Mouse (Mus musculus): ENCODE results near the gene Anapc7. TPM values are rescaled to one million over a fixed set of nuclear protein-coding genes. Genes with fewer than 3 reads are reported as not detected.
"Not testable (repeated sequence)": the region's sequence is repeated elsewhere in the genome, so short reads cannot be mapped to it uniquely, and the experiment has no call there.

The Anapc7 gene
- polyA plus RNA-seq, 1 experiment from 2014 or later: 30.2 TPM

- Histone ChIP-seq H3K4me2 (no peak overlapping the region), H3K9me3 (replicated peaks) (no peaks in the 10 kb centered on the region), H3K4me1 (replicated peaks) (peaks cover 31% of the 10 kb centered on the region), H3K27ac (no peak overlapping the region), H3K27me3 (no peaks in the 10 kb centered on the region), H3K36me3 (peaks cover 83% of the 10 kb centered on the region), H3K9ac (no peak overlapping the region), H3K4me3 (no peak overlapping the region)
- no peak for ATAC-seq (replicated peaks; ENCODE audit: insufficient number of reproducible peaks, insufficient read depth, low FRiP score, low read depth)
- 64% methylated on average over 2 of the region's 2 CpGs for WGBS
These were observed 57.6 kb downstream of the Anapc7 start for GRCm38 (mm10) chr5:122479131-122479530.

- H3K27ac ChIP-seq: peak overlapping the region; percentile 21
- peaks cover 88% of the 10 kb centered on the region for H3K36me3 ChIP-seq
- peak; percentile 60; the same call in 1 of the 2 replicates for ATAC-seq (replicated peaks; ENCODE audit: insufficient number of reproducible peaks, insufficient read depth, low FRiP score, low read depth)
- no peak overlapping the region for H3K4me2 ChIP-seq
- peaks cover 19% of the 10 kb centered on the region for H3K4me1 ChIP-seq (replicated peaks)
- no peaks in the 10 kb centered on the region for H3K27me3 ChIP-seq
- WGBS: 61% methylated on average over 5 of the region's 5 CpGs
- H3K9ac ChIP-seq: no peak overlapping the region
- H3K9me3 ChIP-seq (replicated peaks): no peaks in the 10 kb centered on the region
- H3K4me3 ChIP-seq: no peak overlapping the region
These were observed 60.4 kb downstream of the Anapc7 start for GRCm38 (mm10) chr5:122481844-122482243.

- Histone ChIP-seq H3K36me3 (peaks cover 87% of the 10 kb centered on the region), H3K27me3 (no peaks in the 10 kb centered on the region), H3K4me2 (no peak overlapping the region), H3K9me3 (replicated peaks) (no peaks in the 10 kb centered on the region), H3K9ac (no peak overlapping the region), H3K27ac (peak overlapping the region; percentile 11; the same call in 1 of the 2 replicates), H3K4me3 (no peak overlapping the region), H3K4me1 (replicated peaks) (peaks cover 21% of the 10 kb centered on the region)
- 57% methylated on average over 6 of the region's 6 CpGs for WGBS
- ATAC-seq (replicated peaks; ENCODE audit: insufficient number of reproducible peaks, insufficient read depth, low FRiP score, low read depth): no peak
These were observed 61.4 kb downstream of the Anapc7 start for GRCm38 (mm10) chr5:122482733-122483391.

- Histone ChIP-seq H3K36me3 (peaks cover 95% of the 10 kb centered on the region), H3K4me1 (replicated peaks) (peaks cover 13% of the 10 kb centered on the region)
- not testable (repeated sequence) for ATAC-seq (replicated peaks; ENCODE audit: insufficient number of reproducible peaks, insufficient read depth, low FRiP score, low read depth); H3K9me3 ChIP-seq (replicated peaks); H3K9ac ChIP-seq; H3K4me3 ChIP-seq; H3K27ac ChIP-seq; H3K4me2 ChIP-seq; H3K27me3 ChIP-seq
- WGBS: 75% methylated on average over 5 of the region's 5 CpGs
These were observed 64.8 kb downstream of the Anapc7 start for GRCm38 (mm10) chr5:122486243-122486642.

- Histone ChIP-seq H3K9me3 (replicated peaks) (no peaks in the 10 kb centered on the region), H3K4me1 (replicated peaks) (peaks cover 8% of the 10 kb centered on the region), H3K27ac (no peak overlapping the region), H3K4me3 (no peak overlapping the region), H3K36me3 (peaks cover 95% of the 10 kb centered on the region), H3K9ac (no peak overlapping the region), H3K27me3 (no peaks in the 10 kb centered on the region), H3K4me2 (no peak overlapping the region)
- 69% methylated on average over 6 of the region's 6 CpGs for WGBS
- no peak for ATAC-seq (replicated peaks; ENCODE audit: insufficient number of reproducible peaks, insufficient read depth, low FRiP score, low read depth)
These were observed 66.3 kb downstream of the Anapc7 start for GRCm38 (mm10) chr5:122487825-122488224.

- peaks cover 91% of the 10 kb centered on the region for H3K36me3 ChIP-seq
- H3K4me1 ChIP-seq (replicated peaks): peaks cover 18% of the 10 kb centered on the region
- 93% methylated on average over 2 of the region's 2 CpGs for WGBS
- no peak overlapping the region for H3K27ac ChIP-seq
- no peak overlapping the region for H3K4me3 ChIP-seq
- H3K4me2 ChIP-seq: no peak overlapping the region
- H3K9ac ChIP-seq: no peak overlapping the region
- H3K9me3 ChIP-seq (replicated peaks): no peaks in the 10 kb centered on the region
- ATAC-seq (replicated peaks; ENCODE audit: insufficient number of reproducible peaks, insufficient read depth, low FRiP score, low read depth): no peak
- H3K27me3 ChIP-seq: no peaks in the 10 kb centered on the region
These were observed 68.7 kb downstream of the Anapc7 start for GRCm38 (mm10) chr5:122490148-122490547.

- Histone ChIP-seq H3K9ac (no peak overlapping the region), H3K27ac (no peak overlapping the region), H3K4me2 (no peak overlapping the region), H3K9me3 (replicated peaks) (no peaks in the 10 kb centered on the region), H3K4me1 (replicated peaks) (peaks cover 21% of the 10 kb centered on the region), H3K27me3 (no peaks in the 10 kb centered on the region), H3K4me3 (no peak overlapping the region), H3K36me3 (peaks cover 90% of the 10 kb centered on the region)
- ATAC-seq (replicated peaks; ENCODE audit: insufficient number of reproducible peaks, insufficient read depth, low FRiP score, low read depth): no peak
- WGBS: 78% methylated on average over 10 of the region's 10 CpGs
These were observed 69.9 kb downstream of the Anapc7 start for GRCm38 (mm10) chr5:122491385-122491784.

GRCm38 (mm10) chr5:122493035-122493434 is 71.5 kb downstream of the Anapc7 start:
- Histone ChIP-seq H3K9me3 (replicated peaks) (no peaks in the 10 kb centered on the region), H3K4me3 (no peak overlapping the region), H3K4me2 (0 out of 2 replicates have a peak overlapping the region, but pooled peaks have one; percentile 18), H3K36me3 (peaks cover 83% of the 10 kb centered on the region), H3K27ac (no peak overlapping the region), H3K9ac (no peak overlapping the region), H3K4me1 (replicated peaks) (peaks cover 27% of the 10 kb centered on the region), H3K27me3 (no peaks in the 10 kb centered on the region)
- ATAC-seq (replicated peaks; ENCODE audit: insufficient number of reproducible peaks, insufficient read depth, low FRiP score, low read depth): no peak
- 72% methylated on average over 2 of the region's 2 CpGs for WGBS

- 0 out of 2 replicates have a peak overlapping the region, but pooled peaks have one; percentile 2 for H3K4me3 ChIP-seq
- H3K36me3 ChIP-seq: peaks cover 69% of the 10 kb centered on the region
- 25% methylated on average over 1 of the region's 1 CpGs for WGBS
- peaks cover 29% of the 10 kb centered on the region for H3K4me1 ChIP-seq (replicated peaks)
- no peaks in the 10 kb centered on the region for H3K9me3 ChIP-seq (replicated peaks)
- no peak for ATAC-seq (replicated peaks; ENCODE audit: insufficient number of reproducible peaks, insufficient read depth, low FRiP score, low read depth)
- H3K27ac ChIP-seq: peak overlapping the region; percentile 40
- H3K4me2 ChIP-seq: peak overlapping the region; percentile 55
- no peak overlapping the region for H3K9ac ChIP-seq
- H3K27me3 ChIP-seq: no peaks in the 10 kb centered on the region
These were observed 73.0 kb downstream of the Anapc7 start for GRCm38 (mm10) chr5:122494449-122494848.

Other genes starting within 250 kb of the Anapc7 start
- 2.6 and 4.1 TPM in 2 replicates for gene Hvcn1, start 214.9 kb upstream of the Anapc7 start, polyA plus RNA-seq (2015; fragmentation: Nextera tagmentation; extraction: Ambion mirVana)
- gene Tctn1, start 157.2 kb upstream of the Anapc7 start, polyA plus RNA-seq (2015; fragmentation: Nextera tagmentation; extraction: Ambion mirVana): 2.5 and 3.3 TPM in 2 replicates
- gene Pptc7, start 137.3 kb upstream of the Anapc7 start, polyA plus RNA-seq (2015; fragmentation: Nextera tagmentation; extraction: Ambion mirVana): 11.9 and 12.2 TPM in 2 replicates
- 7.2 and 8.0 TPM in 2 replicates for gene Rad9b, start 67.5 kb upstream of the Anapc7 start, polyA plus RNA-seq (2015; fragmentation: Nextera tagmentation; extraction: Ambion mirVana)
- gene Vps29, start 67.3 kb upstream of the Anapc7 start, polyA plus RNA-seq (2015; fragmentation: Nextera tagmentation; extraction: Ambion mirVana): 177 and 206 TPM in 2 replicates
- gene Gpn3, start 49.8 kb upstream of the Anapc7 start, polyA plus RNA-seq (2015; fragmentation: Nextera tagmentation; extraction: Ambion mirVana): 49.4 and 51.7 TPM in 2 replicates
- gene Fam216a, start 49.3 kb upstream of the Anapc7 start, polyA plus RNA-seq (2015; fragmentation: Nextera tagmentation; extraction: Ambion mirVana): 43.7 and 53.7 TPM in 2 replicates
- 98.6 and 103 TPM in 2 replicates for gene Arpc3, start 29.8 kb upstream of the Anapc7 start, polyA plus RNA-seq (2015; fragmentation: Nextera tagmentation; extraction: Ambion mirVana)
- 288 and 291 TPM in 2 replicates for gene Atp2a2, start 80.5 kb downstream of the Anapc7 start, polyA plus RNA-seq (2015; fragmentation: Nextera tagmentation; extraction: Ambion mirVana)
- gene Ift81, start 192.8 kb downstream of the Anapc7 start, polyA plus RNA-seq (2015; fragmentation: Nextera tagmentation; extraction: Ambion mirVana): 30.7 and 39.3 TPM in 2 replicates
- 3.0 and 3.7 TPM in 2 replicates for gene P2rx7, start 222.2 kb downstream of the Anapc7 start, polyA plus RNA-seq (2015; fragmentation: Nextera tagmentation; extraction: Ambion mirVana)

All from heart, embryonic 15.5 days (tissue).